Mouse (Mus musculus): ENCODE measurements around the gene Galnt6. TPM values are rescaled to one million over a fixed set of nuclear protein-coding genes. Genes with fewer than 3 reads are reported as not detected.

Gene Galnt6
- polyA plus RNA-seq, 1 experiment from 2014 or later: 0.67 TPM

- peak; percentile 89 for ATAC-seq (ENCODE audit: low read depth)
- H3K9ac ChIP-seq (ENCODE audit: low read length): peak overlapping the region; percentile 39
Measured at GRCm38 (mm10) chr15:100747121-100747963, 18.2 kb upstream of the Galnt6 start.

GRCm38 (mm10) chr15:100746478-100747120, 17.4 kb upstream of the Galnt6 start:
- no peak overlapping the region for H3K27ac ChIP-seq (ENCODE audit: low read length)
- H3K4me2 ChIP-seq (ENCODE audit: low read depth, low read length): peak overlapping the region; percentile 62
- 30% methylated on average over 6 of the region's 6 CpGs for WGBS
- H3K4me1 ChIP-seq (replicated peaks; ENCODE audit: control insufficient read depth, insufficient read depth, low read length): peaks cover 8% of the 10 kb centered on the region; the same call in 1 of the 2 replicates
- H3K27me3 ChIP-seq (ENCODE audit: control insufficient read depth, insufficient read depth, low read depth, low read length): peaks cover 9% of the 10 kb centered on the region
- H3K36me3 ChIP-seq (ENCODE audit: control insufficient read depth, insufficient read depth, low read length): no peaks in the 10 kb centered on the region
- ATAC-seq (ENCODE audit: low read depth): no peak
- H3K9me3 ChIP-seq (ENCODE audit: control insufficient read depth, low read length): no peaks in the 10 kb centered on the region
- no peak overlapping the region for H3K9ac ChIP-seq (ENCODE audit: low read length)
- H3K4me3 ChIP-seq (ENCODE audit: low read length): peak overlapping the region; percentile 33

More at GRCm38 (mm10) chr15:100747121-100747963, 18.2 kb upstream of the Galnt6 start:
- no peaks in the 10 kb centered on the region for H3K36me3 ChIP-seq (ENCODE audit: control insufficient read depth, insufficient read depth, low read length)
- H3K9me3 ChIP-seq (ENCODE audit: control insufficient read depth, low read length): no peaks in the 10 kb centered on the region
- peak overlapping the region; percentile 33 for H3K4me3 ChIP-seq (ENCODE audit: low read length)
- H3K4me2 ChIP-seq (ENCODE audit: low read depth, low read length): peak overlapping the region; percentile 62
- no peak overlapping the region for H3K27ac ChIP-seq (ENCODE audit: low read length)
- peaks cover 9% of the 10 kb centered on the region for H3K27me3 ChIP-seq (ENCODE audit: control insufficient read depth, insufficient read depth, low read depth, low read length)
- 2% methylated on average over 23 of the region's 27 CpGs for WGBS
- peaks cover 8% of the 10 kb centered on the region; the same call in 1 of the 2 replicates for H3K4me1 ChIP-seq (replicated peaks; ENCODE audit: control insufficient read depth, insufficient read depth, low read length)

GRCm38 (mm10) chr15:100743238-100743637, 14.1 kb upstream of the Galnt6 start:
- ATAC-seq (ENCODE audit: low read depth): no peak
- Histone ChIP-seq H3K36me3 (ENCODE audit: control insufficient read depth, insufficient read depth, low read length) (no peaks in the 10 kb centered on the region), H3K27me3 (ENCODE audit: control insufficient read depth, insufficient read depth, low read depth, low read length) (peaks cover under 1% of the 10 kb centered on the region), H3K9ac (ENCODE audit: low read length) (no peak overlapping the region), H3K4me2 (ENCODE audit: low read depth, low read length) (no peak overlapping the region), H3K4me3 (ENCODE audit: low read length) (no peak overlapping the region), H3K9me3 (ENCODE audit: control insufficient read depth, low read length) (no peaks in the 10 kb centered on the region), H3K27ac (ENCODE audit: low read length) (no peak overlapping the region), H3K4me1 (replicated peaks; ENCODE audit: control insufficient read depth, insufficient read depth, low read length) (peaks cover 8% of the 10 kb centered on the region; the same call in 1 of the 2 replicates)
- 91% methylated on average over 6 of the region's 6 CpGs for WGBS

- Histone ChIP-seq H3K4me2 (ENCODE audit: low read depth, low read length) (no peak overlapping the region), H3K9ac (ENCODE audit: low read length) (no peak overlapping the region), H3K27me3 (ENCODE audit: control insufficient read depth, insufficient read depth, low read depth, low read length) (no peaks in the 10 kb centered on the region), H3K4me1 (replicated peaks; ENCODE audit: control insufficient read depth, insufficient read depth, low read length) (no peaks in the 10 kb centered on the region), H3K27ac (ENCODE audit: low read length) (no peak overlapping the region), H3K36me3 (ENCODE audit: control insufficient read depth, insufficient read depth, low read length) (no peaks in the 10 kb centered on the region), H3K9me3 (ENCODE audit: control insufficient read depth, low read length) (no peaks in the 10 kb centered on the region), H3K4me3 (ENCODE audit: low read length) (no peak overlapping the region)
- 83% methylated on average over 6 of the region's 6 CpGs for WGBS
- no peak for ATAC-seq (ENCODE audit: low read depth)
Measured at GRCm38 (mm10) chr15:100739442-100739841, 10.3 kb upstream of the Galnt6 start.

GRCm38 (mm10) chr15:100738351-100738781, 9.2 kb upstream of the Galnt6 start:
- WGBS: 72% methylated on average over 7 of the region's 7 CpGs
- no peak for ATAC-seq (ENCODE audit: low read depth)

GRCm38 (mm10) chr15:100737667-100738066, 8.5 kb upstream of the Galnt6 start:
- no peaks in the 10 kb centered on the region for H3K9me3 ChIP-seq (ENCODE audit: control insufficient read depth, low read length)
- no peak overlapping the region for H3K4me2 ChIP-seq (ENCODE audit: low read depth, low read length)
- no peaks in the 10 kb centered on the region for H3K4me1 ChIP-seq (replicated peaks; ENCODE audit: control insufficient read depth, insufficient read depth, low read length)
- H3K4me3 ChIP-seq (ENCODE audit: low read length): no peak overlapping the region
- no peaks in the 10 kb centered on the region for H3K27me3 ChIP-seq (ENCODE audit: control insufficient read depth, insufficient read depth, low read depth, low read length)
- no peaks in the 10 kb centered on the region for H3K36me3 ChIP-seq (ENCODE audit: control insufficient read depth, insufficient read depth, low read length)
- H3K27ac ChIP-seq (ENCODE audit: low read length): no peak overlapping the region
- WGBS: 90% methylated on average over 3 of the region's 3 CpGs
- H3K9ac ChIP-seq (ENCODE audit: low read length): no peak overlapping the region
- no peak for ATAC-seq (ENCODE audit: low read depth)

More at GRCm38 (mm10) chr15:100738351-100738781, 9.2 kb upstream of the Galnt6 start:
- Histone ChIP-seq H3K9me3 (ENCODE audit: control insufficient read depth, low read length) (no peaks in the 10 kb centered on the region), H3K4me3 (ENCODE audit: low read length) (no peak overlapping the region), H3K4me1 (replicated peaks; ENCODE audit: control insufficient read depth, insufficient read depth, low read length) (no peaks in the 10 kb centered on the region), H3K27me3 (ENCODE audit: control insufficient read depth, insufficient read depth, low read depth, low read length) (no peaks in the 10 kb centered on the region), H3K4me2 (ENCODE audit: low read depth, low read length) (no peak overlapping the region), H3K27ac (ENCODE audit: low read length) (no peak overlapping the region), H3K36me3 (ENCODE audit: control insufficient read depth, insufficient read depth, low read length) (no peaks in the 10 kb centered on the region), H3K9ac (ENCODE audit: low read length) (no peak overlapping the region)

- no peaks in the 10 kb centered on the region for H3K9me3 ChIP-seq (ENCODE audit: control insufficient read depth, low read length)
- H3K4me1 ChIP-seq (replicated peaks; ENCODE audit: control insufficient read depth, insufficient read depth, low read length): no peaks in the 10 kb centered on the region
- H3K27me3 ChIP-seq (ENCODE audit: control insufficient read depth, insufficient read depth, low read depth, low read length): peaks cover 7% of the 10 kb centered on the region
- no peak overlapping the region for H3K4me3 ChIP-seq (ENCODE audit: low read length)
- 75% methylated on average over 9 of the region's 9 CpGs for WGBS
- no peak overlapping the region for H3K27ac ChIP-seq (ENCODE audit: low read length)
- no peak for ATAC-seq (ENCODE audit: low read depth)
- no peak overlapping the region for H3K4me2 ChIP-seq (ENCODE audit: low read depth, low read length)
- no peaks in the 10 kb centered on the region for H3K36me3 ChIP-seq (ENCODE audit: control insufficient read depth, insufficient read depth, low read length)
- H3K9ac ChIP-seq (ENCODE audit: low read length): no peak overlapping the region
Measured at GRCm38 (mm10) chr15:100735953-100736300, 6.8 kb upstream of the Galnt6 start.

- H3K4me3 ChIP-seq (ENCODE audit: low read length): no peak overlapping the region
- ATAC-seq (ENCODE audit: low read depth): no peak
- no peak overlapping the region for H3K27ac ChIP-seq (ENCODE audit: low read length)
- peaks cover 13% of the 10 kb centered on the region for H3K27me3 ChIP-seq (ENCODE audit: control insufficient read depth, insufficient read depth, low read depth, low read length)
- H3K4me2 ChIP-seq (ENCODE audit: low read depth, low read length): no peak overlapping the region
- WGBS: 87% methylated on average over 14 of the region's 15 CpGs
- no peak overlapping the region for H3K9ac ChIP-seq (ENCODE audit: low read length)
- no peaks in the 10 kb centered on the region for H3K36me3 ChIP-seq (ENCODE audit: control insufficient read depth, insufficient read depth, low read length)
- H3K9me3 ChIP-seq (ENCODE audit: control insufficient read depth, low read length): no peaks in the 10 kb centered on the region
- H3K4me1 ChIP-seq (replicated peaks; ENCODE audit: control insufficient read depth, insufficient read depth, low read length): no peaks in the 10 kb centered on the region
Measured at GRCm38 (mm10) chr15:100735095-100735952, 6.1 kb upstream of the Galnt6 start.
